In genomic region chr17:56110571-56110970, GRCm38 (mm10) we compare ENCODE assay signal across 13 mouse cellular contexts. TPM values are rescaled to one million over a fixed set of nuclear protein-coding genes. Genes with fewer than 3 reads are reported as not detected.
DNase-seq lines count a peak whose midpoint lies in the region; ATAC-seq and TF ChIP-seq lines count a peak whose summit lies in the region.
"Had no signal": no experiment of that assay in that cellular context is flagged by ENCODE, and none has a peak within 500 bp of the region (broad histone marks: within the 10 kb centered on the region; RNA-seq: fewer than 3 reads in every experiment).

No protein-coding gene starts in this region.

- TF ChIP-seq CTCF in heart, adult 2 months (IDR thresholded peaks at IDR 0.05): no peak
- TF ChIP-seq CTCF in midbrain, postnatal 0 days (IDR thresholded peaks at IDR 0.05): no peak
- no peak for TF ChIP-seq CTCF in cortical plate, adult 2 months (IDR thresholded peaks at IDR 0.05; ENCODE audit: extremely low read depth, insufficient read depth, low read length)
- TF ChIP-seq CTCF in forebrain, postnatal 0 days (IDR thresholded peaks at IDR 0.05; ENCODE audit: low read depth): no peak

- TF ChIP-seq EP300 in heart, adult 2 months (IDR thresholded peaks at IDR 0.05; ENCODE audit: insufficient read depth, low read depth, low read length): peak; percentile 52; the same call in 1 of the 2 replicates

- H3K79me2 ChIP-seq in heart, adult 2 months (replicated peaks; ENCODE audit: control insufficient read depth, insufficient read depth, low read length): no peaks in the 10 kb centered on the region

- no peak for ATAC-seq in midbrain, postnatal 0 days (ENCODE audit: low FRiP score)
- no peak for ATAC-seq in midbrain, embryonic 15.5 days (replicated peaks)
- no peak for ATAC-seq in forebrain, postnatal 0 days

- DNase-seq in heart, adult 2 months: peak; percentile 61 to 78
- DNase-seq in heart, adult 9 months (ENCODE audit: low spot score in 2 of 2): no peak
- peak; percentile 65 for DNase-seq in midbrain, postnatal 0 days (ENCODE audit: low spot score)
- no peak for DNase-seq in forebrain, postnatal 0 days
- no peak for DNase-seq in kidney, postnatal 14 days
- DNase-seq: cerebellum, adult 18-20 months; lung, postnatal 14 days had no signal

- H3K9me3 ChIP-seq in midbrain, postnatal 0 days (ENCODE audit: low read length): no peaks in the 10 kb centered on the region
- H3K9me3 ChIP-seq in midbrain, embryonic 15.5 days: no peaks in the 10 kb centered on the region
- H3K9me3 ChIP-seq in forebrain, postnatal 0 days (ENCODE audit: low read length): no peaks in the 10 kb centered on the region
- H3K9me3 ChIP-seq: heart, embryonic 13.5 days; limb, embryonic 10.5 days; liver, embryonic 15.5 days had no signal

- H3K9ac ChIP-seq in heart, adult 2 months (ENCODE audit: low read depth, low read length): no peak overlapping the region
- no peak overlapping the region for H3K9ac ChIP-seq in midbrain, postnatal 0 days (replicated peaks; ENCODE audit: low read length, poor library complexity, severe bottlenecking)
- no peak overlapping the region for H3K9ac ChIP-seq in midbrain, embryonic 15.5 days
- H3K9ac ChIP-seq in forebrain, postnatal 0 days: no peak overlapping the region
- H3K9ac ChIP-seq: heart, embryonic 13.5 days; liver, embryonic 15.5 days had no signal

- H3K4me2 ChIP-seq in midbrain, postnatal 0 days (ENCODE audit: low read depth, low read length, poor library complexity, severe bottlenecking): no peak overlapping the region
- no peak overlapping the region for H3K4me2 ChIP-seq in midbrain, embryonic 15.5 days
- H3K4me2 ChIP-seq in forebrain, postnatal 0 days (ENCODE audit: low read depth): no peak overlapping the region
- H3K4me2 ChIP-seq: heart, embryonic 13.5 days; liver, embryonic 15.5 days had no signal

- intact Hi-C loops in heart, adult 2 months (cut with DNase I): no loop called here

- no peaks in the 10 kb centered on the region for H3K27me3 ChIP-seq in heart, adult 2 months (ENCODE audit: control insufficient read depth, insufficient read depth, low read length)
- H3K27me3 ChIP-seq in midbrain, postnatal 0 days (ENCODE audit: insufficient read depth, low read length): no peaks in the 10 kb centered on the region
- no peaks in the 10 kb centered on the region for H3K27me3 ChIP-seq in midbrain, embryonic 15.5 days (replicated peaks)
- no peaks in the 10 kb centered on the region for H3K27me3 ChIP-seq in forebrain, postnatal 0 days (ENCODE audit: insufficient read depth, low read length)
- H3K27me3 ChIP-seq: liver, embryonic 15.5 days had no signal

- no peaks in the 10 kb centered on the region for H3K36me3 ChIP-seq in heart, adult 2 months (ENCODE audit: control insufficient read depth, insufficient read depth, low read length)
- no peaks in the 10 kb centered on the region for H3K36me3 ChIP-seq in midbrain, postnatal 0 days (ENCODE audit: insufficient read depth, low read length)
- no peaks in the 10 kb centered on the region for H3K36me3 ChIP-seq in midbrain, embryonic 15.5 days (replicated peaks)
- H3K36me3 ChIP-seq in forebrain, postnatal 0 days (ENCODE audit: insufficient read depth): peaks cover 4% of the 10 kb centered on the region; the same call in 1 of the 2 replicates
- H3K36me3 ChIP-seq: limb, embryonic 10.5 days; liver, embryonic 15.5 days had no signal

- peak; percentile 36 for TF ChIP-seq POLR2A in heart, adult 2 months (IDR thresholded peaks at IDR 0.05; ENCODE audit: insufficient read depth, low read depth, low read length)
- no peak for TF ChIP-seq POLR2A in cortical plate, adult 2 months (IDR thresholded peaks at IDR 0.05; ENCODE audit: extremely low read depth, insufficient read depth, low read length)

- peak overlapping the region; percentile 96 for H3K27ac ChIP-seq in heart, adult 2 months
- no peak overlapping the region for H3K27ac ChIP-seq in midbrain, postnatal 0 days (ENCODE audit: low read depth, low read length)
- no peak overlapping the region for H3K27ac ChIP-seq in midbrain, embryonic 15.5 days
- peak overlapping the region; percentile 24; the same call in 1 of the 2 replicates for H3K27ac ChIP-seq in cortical plate, adult 2 months (ENCODE audit: insufficient read depth, low read length)
- no peak overlapping the region for H3K27ac ChIP-seq in forebrain, postnatal 0 days (ENCODE audit: low read depth, low read length)
- H3K27ac ChIP-seq: heart, embryonic 13.5 days; limb, embryonic 10.5 days; liver, embryonic 15.5 days had no signal

- peaks cover 7% of the 10 kb centered on the region for H3K4me1 ChIP-seq in heart, adult 2 months (ENCODE audit: control insufficient read depth, insufficient read depth, low read length)
- H3K4me1 ChIP-seq in midbrain, postnatal 0 days (ENCODE audit: insufficient read depth, low read length): no peaks in the 10 kb centered on the region
- no peaks in the 10 kb centered on the region for H3K4me1 ChIP-seq in midbrain, embryonic 15.5 days
- no peaks in the 10 kb centered on the region; the same call in 1 of the 2 replicates for H3K4me1 ChIP-seq in cortical plate, adult 2 months (ENCODE audit: control insufficient read depth, insufficient read depth, low read length)
- no peaks in the 10 kb centered on the region for H3K4me1 ChIP-seq in forebrain, postnatal 0 days (ENCODE audit: insufficient read depth)

- 53% methylated on average over 4 of the region's 4 CpGs for WGBS in heart, adult 2 months
- WGBS in midbrain, postnatal 0 days: 69% methylated on average over 4 of the region's 4 CpGs
- WGBS in midbrain, embryonic 15.5 days: 64% methylated on average over 4 of the region's 4 CpGs
- 57% methylated on average over 4 of the region's 4 CpGs for WGBS in forebrain, postnatal 0 days

- H3K4me3 ChIP-seq in heart, adult 2 months: no peak overlapping the region
- no peak overlapping the region for H3K4me3 ChIP-seq in midbrain, postnatal 0 days (ENCODE audit: low read depth, low read length)
- H3K4me3 ChIP-seq in midbrain, embryonic 15.5 days: no peak overlapping the region
- no peak overlapping the region for H3K4me3 ChIP-seq in cortical plate, adult 2 months (ENCODE audit: insufficient read depth, low read length)
- H3K4me3 ChIP-seq in forebrain, postnatal 0 days (ENCODE audit: low read depth, low read length): no peak overlapping the region
- H3K4me3 ChIP-seq: heart, embryonic 13.5 days; limb, embryonic 10.5 days; liver, embryonic 15.5 days had no signal

RNA-seq across cellular contexts. Expression of gene Plin4, which starts 1.0 kb away (rescaled TPM):
- total RNA-seq in heart, adult 2 months (2021): 100 to 1,000 TPM; 151 to 170 TPM
- polyA plus RNA-seq in heart, adult 2 months (2012; rRNA removed): 114 and 167 TPM in 2 replicates
- 0.42 and 0.55 TPM in 2 replicates for total RNA-seq in midbrain, postnatal 0 days (2014; rRNA removed)
- polyA plus RNA-seq in midbrain, postnatal 0 days (2015; fragmentation: Nextera tagmentation; extraction: Ambion mirVana): 0.04 and 0.05 TPM in 2 replicates
- polyA plus RNA-seq in midbrain, embryonic 15.5 days (2015; fragmentation: Nextera tagmentation; extraction: Ambion mirVana): 0.13 and 0.15 TPM in 2 replicates
- polyA plus RNA-seq in cortical plate, adult 2 months (2012; rRNA removed): 0.73 and 1.2 TPM in 2 replicates
- 0.08 and 0.52 TPM in 2 replicates for total RNA-seq in forebrain, postnatal 0 days (2014; rRNA removed)
- polyA plus RNA-seq in forebrain, postnatal 0 days (2015; fragmentation: Nextera tagmentation; extraction: Ambion mirVana): 0.02 TPM in 1 of 2 replicates, not detected in the other

RNA-seq across cellular contexts. Expression of gene Plin5, which starts 6.8 kb away (rescaled TPM):
- 100 to 1,000 TPM; 159 to 160 TPM for total RNA-seq in heart, adult 2 months (2021)
- 112 and 170 TPM in 2 replicates for polyA plus RNA-seq in heart, adult 2 months (2012; rRNA removed)
- total RNA-seq in midbrain, postnatal 0 days (2014; rRNA removed): 4.3 and 4.5 TPM in 2 replicates
- 4.8 and 5.9 TPM in 2 replicates for polyA plus RNA-seq in midbrain, postnatal 0 days (2015; fragmentation: Nextera tagmentation; extraction: Ambion mirVana)
- polyA plus RNA-seq in midbrain, embryonic 15.5 days (2015; fragmentation: Nextera tagmentation; extraction: Ambion mirVana): 1.9 and 2.1 TPM in 2 replicates
- 0.55 and 0.67 TPM in 2 replicates for polyA plus RNA-seq in cortical plate, adult 2 months (2012; rRNA removed)
- 2.7 and 3.2 TPM in 2 replicates for total RNA-seq in forebrain, postnatal 0 days (2014; rRNA removed)
- polyA plus RNA-seq in forebrain, postnatal 0 days (2015; fragmentation: Nextera tagmentation; extraction: Ambion mirVana): 2.4 and 3.9 TPM in 2 replicates

RNA-seq across cellular contexts. Expression of gene Lrg1, which starts 11.2 kb away (rescaled TPM):
- 10 to 100 TPM; 57.0 to 74.6 TPM for total RNA-seq in heart, adult 2 months (2021)
- 38.2 and 77.7 TPM in 2 replicates for polyA plus RNA-seq in heart, adult 2 months (2012; rRNA removed)
- 0.47 and 0.49 TPM in 2 replicates for total RNA-seq in midbrain, postnatal 0 days (2014; rRNA removed)
- 0.43 and 0.66 TPM in 2 replicates for polyA plus RNA-seq in midbrain, postnatal 0 days (2015; fragmentation: Nextera tagmentation; extraction: Ambion mirVana)
- polyA plus RNA-seq in midbrain, embryonic 15.5 days (2015; fragmentation: Nextera tagmentation; extraction: Ambion mirVana): 0.12 and 0.28 TPM in 2 replicates
- 2.6 and 3.1 TPM in 2 replicates for polyA plus RNA-seq in cortical plate, adult 2 months (2012; rRNA removed)
- not detected in 2 replicates for total RNA-seq in forebrain, postnatal 0 days (2014; rRNA removed)
- polyA plus RNA-seq in forebrain, postnatal 0 days (2015; fragmentation: Nextera tagmentation; extraction: Ambion mirVana): 0.33 and 0.46 TPM in 2 replicates
- total RNA-seq: layer of hippocampus, postnatal 10 days had no signal
- polyA plus RNA-seq: heart, embryonic 13.5 days had no signal

RNA-seq across cellular contexts. Expression of gene Sema6b, which starts 29.6 kb away (rescaled TPM):
- total RNA-seq in heart, adult 2 months (2021): 10 to 100 TPM in 1 of 2 experiments, 1 to 10 TPM in 1; 8.9 to 12.6 TPM
- polyA plus RNA-seq in heart, adult 2 months (2012; rRNA removed): 5.3 and 8.6 TPM in 2 replicates
- total RNA-seq in midbrain, postnatal 0 days (2014; rRNA removed): 90.5 and 106 TPM in 2 replicates
- polyA plus RNA-seq in midbrain, postnatal 0 days (2015; fragmentation: Nextera tagmentation; extraction: Ambion mirVana): 15.6 and 17.4 TPM in 2 replicates
- 19.0 and 21.4 TPM in 2 replicates for polyA plus RNA-seq in midbrain, embryonic 15.5 days (2015; fragmentation: Nextera tagmentation; extraction: Ambion mirVana)
- polyA plus RNA-seq in cortical plate, adult 2 months (2012; rRNA removed): 87.3 and 88.9 TPM in 2 replicates
- total RNA-seq in forebrain, postnatal 0 days (2014; rRNA removed): 71.0 and 76.4 TPM in 2 replicates
- polyA plus RNA-seq in forebrain, postnatal 0 days (2015; fragmentation: Nextera tagmentation; extraction: Ambion mirVana): 15.6 and 18.1 TPM in 2 replicates

RNA-seq across cellular contexts. Expression of gene Hdgfl2, which starts 31.1 kb away (rescaled TPM):
- 10 to 100 TPM; 32.5 to 35.0 TPM for total RNA-seq in heart, adult 2 months (2021)
- polyA plus RNA-seq in heart, adult 2 months (2012; rRNA removed): 30.2 and 31.5 TPM in 2 replicates
- 59.6 and 72.1 TPM in 2 replicates for total RNA-seq in midbrain, postnatal 0 days (2014; rRNA removed)
- 120 and 123 TPM in 2 replicates for polyA plus RNA-seq in midbrain, postnatal 0 days (2015; fragmentation: Nextera tagmentation; extraction: Ambion mirVana)
- polyA plus RNA-seq in midbrain, embryonic 15.5 days (2015; fragmentation: Nextera tagmentation; extraction: Ambion mirVana): 162 and 164 TPM in 2 replicates
- 126 and 148 TPM in 2 replicates for polyA plus RNA-seq in cortical plate, adult 2 months (2012; rRNA removed)
- 79.9 and 96.4 TPM in 2 replicates for total RNA-seq in forebrain, postnatal 0 days (2014; rRNA removed)
- 99.9 and 114 TPM in 2 replicates for polyA plus RNA-seq in forebrain, postnatal 0 days (2015; fragmentation: Nextera tagmentation; extraction: Ambion mirVana)

Comparison
In these comparisons a context has a peak if more than half of its experiments do, and no peak if none do; other contexts are left out.
1. DNase-seq: peak in heart, adult 2 months (2 of 2) and midbrain, postnatal 0 days (single experiment); none in heart, adult 9 months (0 of 2), forebrain, postnatal 0 days (single experiment) and kidney, postnatal 14 days (single experiment).
2. H3K27ac ChIP-seq: peak in heart, adult 2 months (single experiment) and cortical plate, adult 2 months (single experiment); none in midbrain, postnatal 0 days (single experiment), midbrain, embryonic 15.5 days (single experiment) and forebrain, postnatal 0 days (single experiment).
3. RNA of gene Plin4, which starts 1.0 kb away (polyA plus RNA-seq): 114 to 167 TPM in heart, adult 2 months; 0.73 to 1.2 TPM in cortical plate, adult 2 months, 0.13 to 0.15 TPM in midbrain, embryonic 15.5 days, 0.04 to 0.05 TPM in midbrain, postnatal 0 days and 0.02 TPM in forebrain, postnatal 0 days; every median in the first group is over 10 times any median in the second.
4. RNA of gene Plin5, which starts 6.8 kb away (polyA plus RNA-seq): 112 to 170 TPM in heart, adult 2 months; 4.8 to 5.9 TPM in midbrain, postnatal 0 days, 2.4 to 3.9 TPM in forebrain, postnatal 0 days, 1.9 to 2.1 TPM in midbrain, embryonic 15.5 days and 0.55 to 0.67 TPM in cortical plate, adult 2 months; every median in the first group is over 10 times any median in the second.